Mouse (Mus musculus) cerebellum, postnatal 36 days (tissue): ENCODE results near the gene Paqr7.

Experiments
- DNase-seq, 2 experiments: peaks; one replicate each; pipeline ENCODE4 v3.0.0; 2021 to 2022; ENCODE audit warnings: mixed read lengths in 2 of 2

The Paqr7 gene

DNA sequence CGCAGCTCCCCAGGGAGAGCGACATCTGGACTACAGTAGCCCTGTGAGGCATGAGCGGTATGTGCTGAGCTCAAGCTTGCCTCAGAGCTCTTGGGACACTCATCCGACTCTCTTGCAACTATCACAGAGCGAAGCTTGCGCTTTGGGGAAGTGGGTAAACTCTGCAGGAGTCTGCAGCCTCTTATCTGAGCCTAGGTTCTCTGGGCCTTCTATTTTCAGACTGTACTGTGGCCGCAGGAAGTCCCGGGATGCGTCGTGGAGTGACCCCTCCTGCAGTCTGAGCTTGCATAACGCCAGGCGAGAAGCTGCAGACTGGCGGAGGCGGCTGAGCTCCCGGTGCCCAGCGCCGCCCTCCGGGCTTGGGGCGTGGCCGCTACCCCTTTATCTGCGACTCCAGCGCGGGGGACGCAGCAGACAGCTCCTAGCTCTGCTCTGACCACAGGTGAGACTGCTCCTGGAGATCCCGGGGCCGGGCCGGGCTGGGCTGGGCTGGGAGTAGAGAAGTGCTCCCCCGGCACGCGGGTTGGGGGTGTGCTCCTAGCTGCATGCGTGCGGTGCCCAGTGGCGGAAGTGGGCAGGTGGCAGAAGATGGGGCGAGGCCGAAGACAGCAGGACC is at the start of gene Paqr7:
Paqr7 (plus strand) TSS at position 103 of the 616 bp plus-strand sequence.
- DNase-seq, result peak; percentile 82 to 86

DNA sequence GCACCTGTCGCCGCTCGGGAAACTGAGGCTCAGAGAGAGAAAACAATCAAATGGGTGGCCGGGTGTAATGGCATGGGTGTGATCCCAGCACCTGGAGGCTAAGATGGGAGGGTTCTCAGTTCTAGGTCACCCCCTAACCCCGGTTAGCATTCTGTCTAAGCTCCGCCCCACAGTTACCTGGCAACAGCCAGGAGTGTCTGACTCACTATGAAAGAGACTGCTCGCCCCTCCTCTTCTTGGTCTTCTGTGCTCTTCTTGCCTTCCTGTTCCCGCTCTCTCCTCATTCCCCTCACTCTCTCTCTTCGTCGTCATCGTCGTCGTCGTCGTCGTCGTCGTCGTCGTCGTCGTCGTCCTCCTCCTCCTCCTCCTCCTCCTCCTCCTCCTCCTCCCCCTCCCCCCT is 48.5 kb upstream of the Paqr7 start:
- no peak for DNase-seq

DNA sequence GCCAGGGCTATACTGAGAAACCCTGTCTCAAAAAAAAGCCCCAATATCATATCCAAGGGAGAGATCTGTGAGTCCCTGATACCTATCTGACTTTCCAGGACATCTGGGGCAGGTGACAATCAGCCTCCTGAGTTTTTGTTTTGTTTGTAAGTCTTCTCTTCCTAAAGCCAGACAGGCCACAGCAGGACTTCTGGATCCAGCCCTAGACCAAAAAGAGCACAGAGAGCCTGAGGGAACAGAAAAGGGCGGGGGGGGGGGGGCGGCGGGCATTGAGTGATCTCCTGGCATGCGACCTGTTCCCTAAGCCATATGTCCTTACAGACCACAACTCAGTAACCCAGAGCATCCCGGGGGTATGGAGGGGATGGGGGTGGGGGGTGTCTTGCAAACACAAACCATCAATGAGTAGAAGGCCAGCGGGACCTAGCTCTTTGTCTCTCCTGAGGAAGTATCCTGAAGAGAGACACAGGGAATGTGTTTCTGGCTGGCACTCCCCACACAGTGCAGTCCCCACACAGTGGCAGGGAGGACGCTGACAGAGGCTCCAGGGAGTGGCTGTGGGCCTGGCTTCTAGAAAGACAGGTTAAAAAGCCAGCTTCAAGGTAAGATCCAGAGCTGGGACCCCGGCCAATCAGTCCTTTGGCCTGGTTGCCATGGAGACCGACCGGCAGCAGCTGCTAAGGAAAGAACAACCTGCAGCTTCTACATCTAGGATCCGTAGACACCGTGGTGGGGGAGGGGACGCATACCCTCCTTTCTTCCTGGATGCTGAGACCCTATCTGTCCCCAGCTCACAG is 46.7 kb upstream of the Paqr7 start:
- DNase-seq, result peak; percentile 76 to 78

DNA sequence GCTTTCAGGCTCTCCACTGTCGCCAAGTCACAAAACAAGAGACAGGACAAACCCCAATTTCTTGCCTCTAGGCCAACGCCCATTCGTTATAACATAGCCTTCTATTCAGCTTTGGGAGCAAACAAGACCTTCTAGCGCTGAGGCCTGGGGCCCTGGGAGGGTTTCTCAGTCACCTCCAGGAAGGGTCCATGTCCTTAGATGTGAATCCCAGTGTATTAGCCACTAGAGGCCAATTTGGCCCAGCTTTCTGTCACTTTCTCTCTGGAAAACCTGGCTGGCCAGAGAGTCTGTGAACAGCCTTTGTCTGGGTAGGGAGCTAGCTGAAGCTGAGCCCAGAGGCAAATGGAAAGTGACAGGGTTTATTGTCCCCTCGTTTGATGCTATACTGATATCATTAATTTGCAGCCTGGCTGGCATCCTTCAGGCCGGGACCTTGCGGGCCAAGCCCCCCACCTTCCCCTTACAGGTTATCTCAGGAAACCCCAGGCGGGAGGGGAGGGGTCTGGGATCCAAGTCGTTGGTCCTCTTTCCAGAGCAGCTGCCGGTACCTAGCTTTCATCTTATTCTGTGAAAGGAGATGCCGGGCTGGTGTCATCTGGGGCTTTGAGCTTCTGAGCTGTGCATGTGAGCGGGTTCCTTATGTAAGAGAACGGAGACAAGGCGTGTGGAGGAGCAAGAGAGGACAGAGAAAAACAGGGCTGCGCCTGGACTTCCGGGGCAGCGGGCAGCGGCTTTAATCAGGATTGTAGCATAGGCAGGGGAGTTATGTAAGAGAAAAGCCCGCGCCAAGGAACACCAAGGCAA is 45.9 kb upstream of the Paqr7 start:
- DNase-seq, result peak; percentile 71

DNA sequence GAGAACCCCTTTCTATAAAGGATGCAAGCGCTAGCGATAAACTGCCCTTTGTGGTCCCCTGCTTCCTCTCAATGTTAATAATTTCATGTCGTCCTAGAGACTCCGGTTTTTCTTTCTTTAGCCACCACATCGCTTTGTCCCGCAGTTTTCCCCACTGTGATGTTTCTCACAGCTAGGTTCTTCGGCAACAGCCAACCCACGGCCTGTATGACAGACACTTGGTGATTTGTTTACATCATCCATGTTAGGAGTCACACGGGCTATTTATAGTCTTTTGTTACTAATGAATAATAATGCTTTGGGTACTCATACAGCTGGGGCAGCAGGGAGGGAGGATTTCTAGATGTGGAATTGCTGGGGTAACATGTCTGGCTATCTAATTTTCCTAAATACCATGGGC is 45.0 kb upstream of the Paqr7 start:
- peak in 1 of 2 experiments; percentile 32 for DNase-seq

DNA sequence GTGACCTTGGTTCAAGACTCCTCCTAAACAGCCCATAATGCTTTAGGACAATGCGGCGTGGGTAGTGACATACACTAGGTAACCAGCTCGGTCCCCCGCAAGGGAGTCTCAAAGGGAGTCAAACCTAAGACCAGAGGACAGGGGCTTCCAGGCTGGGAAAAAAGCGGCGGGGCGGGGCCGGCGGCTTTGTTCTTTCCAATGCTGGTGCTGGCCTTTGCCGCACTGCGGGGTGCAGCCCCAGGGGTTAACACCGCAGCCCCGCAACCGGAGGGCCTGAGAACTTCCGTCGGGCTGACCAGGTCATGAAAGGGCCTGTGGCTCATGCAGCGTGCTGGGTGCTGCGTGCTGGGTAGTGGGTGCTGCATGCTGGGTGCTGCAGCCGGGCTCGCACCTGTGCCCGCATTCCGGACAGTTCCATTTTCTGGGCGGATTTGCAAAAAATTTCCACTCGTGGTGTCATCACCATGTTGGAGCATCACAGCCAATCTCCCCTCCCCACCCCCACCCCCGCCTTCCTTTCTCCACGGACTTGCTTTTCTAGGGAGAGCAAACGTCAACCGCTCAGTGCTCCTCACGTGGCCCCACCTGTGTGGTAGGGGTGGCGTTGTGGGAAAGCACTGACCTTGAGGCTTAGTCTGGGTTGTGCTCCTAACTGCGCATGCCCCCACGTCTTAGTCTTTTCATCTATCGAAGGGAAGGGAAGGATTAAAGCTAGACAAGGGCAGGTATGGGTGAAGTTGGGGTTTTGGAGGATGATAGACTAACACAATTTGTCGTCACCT is 42.7 kb upstream of the Paqr7 start:
- peak; percentile 57 to 68 for DNase-seq

DNA sequence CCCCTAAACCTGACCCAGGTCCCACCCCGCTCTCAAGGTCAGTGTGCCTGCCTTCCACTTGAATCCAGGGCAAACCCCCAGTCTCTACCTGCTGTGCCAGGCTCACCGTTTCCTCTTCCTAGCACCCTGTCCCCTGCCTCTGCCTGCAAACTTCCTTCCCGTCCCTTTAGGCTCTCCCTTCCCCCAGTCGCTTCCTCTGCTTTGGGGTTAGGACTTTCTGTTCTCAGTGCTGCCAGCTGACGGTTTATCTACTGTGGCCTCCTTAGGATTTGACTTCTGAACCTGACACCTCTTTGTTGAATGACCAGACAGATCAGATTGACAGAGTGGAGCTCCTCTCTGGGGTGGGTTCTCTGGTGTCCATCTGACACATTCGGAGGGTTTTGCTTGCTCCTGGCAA is 41.2 kb upstream of the Paqr7 start:
- no peak for DNase-seq

DNA sequence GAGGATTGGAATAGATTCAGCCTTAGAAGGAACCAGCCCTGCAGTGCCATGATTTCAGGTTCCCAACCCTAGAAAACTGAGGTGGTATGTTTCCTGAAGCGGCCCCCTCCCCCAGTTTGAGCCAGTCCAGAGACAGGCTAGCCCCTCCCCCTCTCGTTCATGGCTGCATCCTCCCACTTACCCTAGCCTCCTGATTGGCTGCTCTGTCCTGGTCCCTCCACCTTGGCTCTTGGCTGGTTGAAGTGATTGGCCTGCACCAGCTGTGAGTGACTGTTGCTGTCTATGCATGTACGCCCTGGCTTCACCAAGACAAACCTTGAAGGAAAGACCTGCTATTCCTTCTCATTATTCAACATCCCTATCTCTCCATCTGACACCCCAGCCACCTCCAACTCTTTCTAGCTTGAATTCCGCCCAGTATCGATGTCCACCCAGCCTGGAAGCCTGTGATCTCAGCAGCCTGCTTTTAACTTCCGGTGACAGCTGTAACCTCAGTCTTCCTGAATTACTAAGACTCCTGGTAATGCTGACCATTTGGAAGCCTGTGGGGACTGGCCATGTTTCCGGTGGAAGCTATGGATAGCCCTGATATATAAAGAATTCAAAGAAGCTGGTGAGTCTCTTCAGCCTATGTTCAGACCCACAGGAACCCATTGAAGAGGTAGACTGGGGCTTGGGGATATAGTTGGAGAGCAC is 39.2 kb upstream of the Paqr7 start:
- no peak for DNase-seq

DNA sequence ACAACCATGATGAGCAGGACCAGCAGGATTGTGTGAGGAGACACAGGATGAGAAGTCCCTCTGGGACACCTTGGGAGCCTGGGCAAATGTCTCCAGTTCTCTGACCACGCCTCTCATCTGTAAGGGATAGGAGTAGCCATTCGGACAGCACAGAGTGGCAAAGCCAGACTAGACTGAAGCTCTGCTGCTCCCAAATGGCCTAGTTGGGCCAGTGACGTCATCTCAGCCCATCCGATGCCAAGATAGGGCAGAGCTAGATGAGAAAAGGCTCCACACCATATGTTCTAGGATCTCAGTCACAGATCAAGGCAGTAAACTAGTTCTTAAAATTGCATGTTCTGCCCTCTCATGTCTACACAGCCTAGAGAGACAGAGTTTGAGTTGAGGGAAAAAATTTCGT is 37.6 kb upstream of the Paqr7 start:
- DNase-seq, result peak; percentile 87 to 91

DNA sequence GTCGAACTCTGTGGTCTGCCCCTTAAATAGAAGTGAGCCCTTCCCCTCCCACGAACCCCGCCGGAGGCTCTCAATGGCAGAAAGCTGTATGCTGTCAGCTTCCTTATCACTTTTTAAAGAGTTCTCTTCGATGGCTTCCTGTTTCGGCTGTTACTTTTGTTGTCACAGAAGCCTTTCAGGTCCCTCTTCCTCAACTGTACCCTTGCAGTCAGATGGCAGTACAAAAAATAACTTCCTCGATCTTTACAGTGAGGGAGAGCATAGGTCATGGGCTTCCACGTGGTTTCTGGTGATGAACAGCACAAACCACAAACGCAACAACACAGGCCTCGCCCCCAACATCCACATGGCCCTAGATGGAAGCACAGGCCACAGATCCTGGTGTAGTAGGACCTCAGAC is 36.2 kb upstream of the Paqr7 start:
- DNase-seq, result no peak

DNA sequence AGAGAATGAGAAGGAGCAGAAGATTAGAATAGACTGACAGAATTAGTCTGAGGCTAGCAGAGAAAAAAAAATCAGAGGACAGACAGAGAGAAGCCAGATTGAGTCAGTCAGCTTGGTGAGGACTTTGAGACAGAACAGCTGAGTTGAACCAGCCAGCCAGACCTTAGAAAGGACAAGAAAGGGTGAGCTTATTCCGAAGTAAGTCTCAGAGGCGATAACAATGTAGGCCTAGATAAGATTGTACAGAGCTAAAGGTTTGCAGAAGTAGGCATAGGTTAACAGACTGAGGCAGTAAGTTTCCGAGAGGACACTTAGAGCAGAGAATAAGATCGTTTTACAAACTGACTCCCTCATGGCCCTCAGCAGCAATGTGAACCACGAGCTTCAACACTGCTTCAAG is 35.2 kb upstream of the Paqr7 start:
- no peak for DNase-seq

DNA sequence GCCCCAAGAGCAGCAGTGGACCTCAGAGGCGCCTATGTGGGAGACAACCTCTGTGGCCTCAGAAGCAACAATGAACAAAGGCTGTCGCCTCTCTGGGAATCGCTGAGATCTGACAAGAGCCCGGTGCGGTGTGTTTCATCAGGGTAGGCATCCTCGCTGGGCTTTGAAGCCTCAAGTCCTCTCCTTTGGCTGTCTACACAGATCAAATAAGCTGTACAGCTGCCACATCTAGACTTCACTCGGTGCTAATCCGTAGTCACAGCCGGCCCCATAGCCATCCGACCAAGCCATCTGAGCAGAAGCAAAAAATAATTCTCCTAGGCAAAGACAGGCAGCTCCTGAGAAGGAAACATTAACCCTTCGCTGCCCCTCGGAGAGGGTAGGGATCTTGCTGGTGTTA is 30.7 kb upstream of the Paqr7 start:
- DNase-seq, result no peak

DNA sequence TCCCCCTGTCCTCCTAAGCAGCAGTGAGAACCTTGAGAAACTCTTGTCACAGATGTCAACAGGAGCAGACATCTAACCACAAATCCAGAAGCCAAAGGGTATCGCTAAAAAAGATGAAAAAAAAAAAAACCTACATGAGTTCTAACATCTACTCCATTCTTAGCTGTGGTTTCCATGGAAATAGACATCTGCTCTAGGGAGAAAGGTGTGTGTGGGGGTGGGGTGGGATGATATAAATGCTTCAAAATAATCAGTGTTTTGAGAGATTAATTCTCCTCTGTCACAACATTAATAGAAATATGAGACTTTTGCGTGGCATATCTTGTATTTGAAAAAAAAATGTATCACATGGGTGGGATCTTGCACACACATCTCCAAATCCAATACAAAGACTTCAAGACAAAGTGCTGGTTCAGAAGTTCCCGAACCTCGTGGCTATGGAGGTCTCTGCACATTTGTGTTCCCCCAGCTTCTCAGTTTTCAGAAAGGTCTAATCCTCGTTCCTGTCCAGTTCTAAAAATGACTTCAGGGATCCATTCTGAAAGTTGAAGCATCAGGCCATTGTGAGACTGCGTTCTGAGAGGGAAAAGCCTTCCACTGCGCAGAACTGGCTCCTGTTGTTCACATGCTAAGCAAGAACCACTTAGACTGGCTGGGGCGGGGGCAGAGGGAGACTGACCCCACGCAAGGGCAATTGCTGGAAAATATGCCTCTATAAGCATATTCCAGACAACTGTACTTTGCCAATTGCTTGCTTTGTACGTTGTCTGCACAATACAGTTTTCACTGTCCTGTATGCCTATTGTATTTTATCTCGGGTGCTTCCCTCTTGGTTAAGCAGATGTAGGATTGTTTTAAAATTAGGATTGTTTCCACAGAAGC is 29.9 kb upstream of the Paqr7 start:
- DNase-seq, result no peak

DNA sequence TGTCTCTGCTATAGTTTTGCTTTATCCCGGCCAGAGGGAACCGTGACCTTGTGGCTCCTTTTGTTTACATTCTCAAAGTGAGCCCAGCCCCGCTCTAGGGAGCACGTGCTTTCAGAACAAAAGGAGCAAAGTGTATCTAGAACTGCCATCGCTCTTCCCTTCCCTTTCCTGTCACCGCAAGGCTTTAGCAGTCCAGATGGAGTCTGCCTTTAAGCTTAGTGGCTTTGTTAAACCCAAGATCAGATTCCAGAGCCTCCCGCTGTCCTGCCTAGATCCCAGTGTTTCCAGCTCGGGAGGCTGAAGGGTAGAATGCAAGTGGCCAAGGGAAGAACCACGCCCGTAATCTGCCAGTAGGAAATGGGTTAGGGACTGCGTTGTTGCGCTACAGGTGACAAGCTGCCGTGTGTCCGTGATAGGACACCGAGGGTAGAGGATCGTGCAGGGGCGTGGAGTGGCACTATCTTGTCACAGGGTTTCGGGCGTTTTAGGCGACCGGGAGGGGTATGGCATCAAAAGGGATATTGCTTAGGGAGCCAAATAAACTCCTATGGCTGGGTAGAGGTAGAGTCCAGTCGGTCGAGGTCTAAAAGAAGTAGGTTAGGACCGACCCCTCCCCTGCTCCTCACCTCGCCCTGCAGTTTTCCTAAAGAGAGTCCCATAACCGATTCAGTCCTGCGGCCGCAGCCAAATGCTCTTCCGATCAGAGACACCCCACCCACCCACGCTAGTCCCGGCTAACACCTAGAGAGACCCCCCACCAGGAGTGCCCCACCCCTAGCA is 28.9 kb upstream of the Paqr7 start:
- DNase-seq, result peak in 1 of 2 experiments; percentile 47

DNA sequence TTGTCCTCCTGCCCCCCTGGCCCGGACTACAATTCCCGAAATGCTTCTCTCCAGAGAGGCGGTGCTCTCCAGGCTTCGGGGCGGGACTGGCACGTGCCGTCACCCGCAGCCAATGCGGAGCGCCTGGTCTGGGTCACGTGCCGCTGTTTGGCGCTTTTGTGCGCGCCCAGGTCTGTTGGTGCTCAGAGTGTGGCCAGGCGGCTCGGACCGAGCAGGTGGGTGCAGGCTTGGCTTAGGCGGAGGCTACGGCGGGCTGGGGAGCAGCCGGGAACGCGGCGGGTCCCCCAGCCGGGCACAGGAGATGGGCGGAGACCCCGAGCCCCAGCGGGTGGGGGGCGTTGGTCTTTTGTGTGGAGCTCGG is 28.3 kb upstream of the Paqr7 start, which contains the start of gene Stmn1:
Stmn1 (plus strand) TSS at position 106 of the 361 bp plus-strand sequence.
- peak; percentile 94 to 97 for DNase-seq

DNA sequence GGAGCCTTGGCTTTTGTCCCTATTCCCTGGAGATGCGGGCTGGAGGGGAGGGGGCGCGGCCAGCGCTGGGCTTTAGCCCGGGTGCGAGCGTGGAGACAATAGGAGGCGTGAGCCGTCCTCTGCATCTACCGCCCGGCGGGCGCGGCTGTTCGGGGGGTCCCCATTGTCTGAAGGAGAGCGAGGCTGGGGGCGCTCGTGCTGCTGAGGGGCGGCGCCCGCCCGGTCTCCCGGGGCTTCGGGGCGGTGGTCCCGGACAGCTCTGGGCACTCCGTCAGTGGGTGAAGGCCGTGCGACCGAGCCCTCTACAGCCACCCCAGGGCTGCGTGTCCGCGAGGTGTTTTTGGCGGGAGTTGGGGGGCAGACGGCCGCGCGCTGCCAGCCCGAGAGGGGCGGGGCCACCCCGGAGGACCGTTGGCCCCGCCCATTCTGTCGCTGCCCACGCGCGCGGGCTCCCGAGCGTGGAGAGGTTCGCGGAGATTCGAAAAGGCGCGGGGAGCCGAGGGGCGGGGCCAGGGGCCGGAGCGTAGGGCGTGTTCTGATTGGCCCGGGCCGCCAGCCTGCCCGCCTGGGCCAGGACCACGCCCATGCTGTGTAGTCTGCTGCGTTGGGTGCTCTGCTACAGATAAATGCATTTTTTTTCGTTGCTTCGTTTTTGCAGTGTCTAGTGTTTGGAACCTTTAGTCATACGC is 27.8 kb upstream of the Paqr7 start:
- DNase-seq, result peak; percentile 93 to 98

DNA sequence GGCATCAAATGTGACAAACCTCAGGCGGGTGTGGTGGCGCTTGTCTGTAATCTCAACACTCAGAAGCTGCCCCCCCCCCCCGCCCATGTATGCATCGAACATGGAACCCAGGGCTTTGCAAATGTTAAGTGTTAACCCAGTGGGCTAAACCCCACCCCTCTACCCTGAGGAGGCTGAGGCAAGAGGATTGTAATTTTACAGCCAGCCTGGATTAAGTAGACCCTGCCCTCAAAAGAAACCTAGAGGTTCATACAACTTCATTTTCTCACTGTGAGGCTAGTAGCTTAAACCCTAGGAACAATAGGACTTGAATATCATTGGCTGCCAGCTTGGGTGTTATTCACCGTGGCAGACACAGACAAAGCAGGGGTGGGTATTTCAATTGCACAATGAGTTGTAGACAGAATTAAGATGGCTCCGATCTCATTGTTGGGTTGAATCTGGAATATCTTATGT is 27.1 kb upstream of the Paqr7 start:
- DNase-seq, result no peak

DNA sequence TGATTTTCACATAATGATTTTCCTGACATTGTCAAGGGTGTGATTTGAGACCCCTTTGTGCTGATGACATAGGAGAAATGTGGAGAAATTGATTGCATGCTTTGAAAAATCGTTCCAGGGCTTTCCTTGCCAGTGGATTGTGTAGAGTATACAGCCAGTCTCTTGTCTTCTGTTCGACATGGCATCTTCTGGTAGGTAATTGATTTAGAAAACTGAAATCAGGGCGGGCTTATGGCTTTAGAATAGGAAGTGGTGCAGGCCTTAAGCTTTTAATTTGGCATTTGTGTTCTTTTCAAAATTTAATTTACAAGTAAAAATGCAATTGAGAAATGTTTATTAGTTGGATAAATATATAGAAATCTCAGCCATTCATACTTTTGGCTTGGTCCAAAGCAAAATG is 26.5 kb upstream of the Paqr7 start:
- DNase-seq, result no peak

DNA sequence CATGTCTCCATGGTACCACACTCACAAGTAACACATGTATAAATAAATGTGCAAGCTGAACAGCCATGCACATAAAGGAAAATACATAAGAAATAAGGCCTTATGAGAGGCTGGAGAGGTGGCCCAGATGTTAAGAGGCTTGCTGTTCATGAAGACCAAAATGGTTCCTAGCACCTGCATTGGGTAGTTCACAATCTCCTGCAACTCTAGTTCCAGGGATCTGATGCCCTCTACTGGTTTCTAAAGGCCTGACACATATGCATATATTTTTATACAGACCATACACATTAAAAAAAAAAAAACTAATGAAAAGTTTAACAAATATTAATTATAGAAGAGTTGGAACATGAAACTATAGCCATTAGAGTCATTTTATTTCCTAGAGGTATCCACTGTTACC is 25.0 kb upstream of the Paqr7 start:
- no peak for DNase-seq

DNA sequence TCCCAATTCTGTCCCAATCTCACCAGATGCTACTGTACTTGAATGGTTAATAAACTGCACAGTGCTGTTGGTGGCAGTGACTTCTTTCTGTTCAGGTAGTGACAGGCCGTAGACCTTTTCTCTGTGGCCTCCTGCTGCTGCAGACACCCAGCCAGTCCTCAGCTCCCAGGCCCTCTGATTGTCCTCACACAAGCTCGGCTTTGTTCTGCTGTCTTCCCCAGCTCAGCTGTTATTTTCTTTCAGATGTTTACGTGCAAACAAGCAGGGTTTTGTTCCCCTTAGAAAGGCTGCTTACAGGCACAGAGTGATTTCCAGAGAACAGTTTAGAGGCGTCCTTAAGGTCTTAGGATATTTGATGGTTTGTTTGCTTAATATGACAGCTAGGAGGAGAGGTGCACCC is 22.7 kb upstream of the Paqr7 start:
- DNase-seq, result no peak
